Mouse (Mus musculus) kidney, embryonic 16.5 days (tissue): ENCODE results near the gene C2cd4c. TPM values are rescaled to one million over a fixed set of nuclear protein-coding genes. Genes with fewer than 3 reads are reported as not detected.

Experiments used
- ATAC-seq: fragments of 200-750 bp; cut with Nextera tagmentation; 2 replicates; pipeline ENCODE4 v1.8.0; 2017; ENCODE audit warnings: moderate TSS enrichment; ENCODE audit not compliant: low FRiP score, low TSS enrichment
- H3K27ac ChIP-seq: fragments of 300-500 bp; sonication (generic); 2 replicates; pipeline ENCODE4 v1.5.1; 2014; ENCODE audit warnings: low read length
- H3K27me3 ChIP-seq: fragments of 300-500 bp; sonication (generic); 2 replicates; pipeline ENCODE4 v1.6.1; 2014; ENCODE audit warnings: low read length, control low read depth, mixed read lengths; ENCODE audit not compliant: insufficient read depth
- H3K36me3 ChIP-seq: fragments of 300-500 bp; sonication (generic); 2 replicates; pipeline ENCODE4 v1.6.1; 2014; ENCODE audit warnings: low read length, control low read depth, mixed read lengths; ENCODE audit not compliant: insufficient read depth
- H3K4me1 ChIP-seq: fragments of 300-500 bp; sonication (generic); 2 replicates; pipeline ENCODE4 v1.6.1; 2014; ENCODE audit warnings: low read length, control low read depth, mixed read lengths; ENCODE audit not compliant: insufficient read depth
- H3K4me2 ChIP-seq: fragments of 300-500 bp; sonication (generic); replicated peaks from 2 replicates; pipeline ENCODE4 v1.6.1; 2014; ENCODE audit warnings: low read depth, low read length
- H3K4me3 ChIP-seq: fragments of 300-500 bp; sonication (generic); 2 replicates; pipeline ENCODE4 v1.5.1; 2014; ENCODE audit warnings: mild to moderate bottlenecking, low read length
- H3K9ac ChIP-seq: fragments of 300-500 bp; sonication (generic); replicated peaks from 2 replicates; pipeline ENCODE4 v1.6.1; 2014; ENCODE audit warnings: low read length
- H3K9me3 ChIP-seq: fragments of 300-500 bp; sonication (generic); 2 replicates; pipeline ENCODE4 v1.6.1; 2016; ENCODE audit warnings: low read length, control low read depth
- WGBS: fragments of 180-500 bp; shearing (Covaris S2); extraction: QIAGEN DNeasy Blood & Tissue Kit; methylation state at CpG from one replicate; pipeline ENCODE4 v1.1.7; 2014; 5-methylcytosine and 5-hydroxymethylcytosine counted together
- polyA plus RNA-seq: library from polyadenylated mRNA; unstranded; fragments of >200 nt; fragmentation: Nextera tagmentation; extraction: Ambion mirVana; gene quantifications from 2 replicates; pipeline ENCODE4 v1.2.1, GENCODE M21; 2015

C2cd4c gene
- polyA plus RNA-seq, 1 experiment from 2014 or later: 0.04 TPM

DNA sequence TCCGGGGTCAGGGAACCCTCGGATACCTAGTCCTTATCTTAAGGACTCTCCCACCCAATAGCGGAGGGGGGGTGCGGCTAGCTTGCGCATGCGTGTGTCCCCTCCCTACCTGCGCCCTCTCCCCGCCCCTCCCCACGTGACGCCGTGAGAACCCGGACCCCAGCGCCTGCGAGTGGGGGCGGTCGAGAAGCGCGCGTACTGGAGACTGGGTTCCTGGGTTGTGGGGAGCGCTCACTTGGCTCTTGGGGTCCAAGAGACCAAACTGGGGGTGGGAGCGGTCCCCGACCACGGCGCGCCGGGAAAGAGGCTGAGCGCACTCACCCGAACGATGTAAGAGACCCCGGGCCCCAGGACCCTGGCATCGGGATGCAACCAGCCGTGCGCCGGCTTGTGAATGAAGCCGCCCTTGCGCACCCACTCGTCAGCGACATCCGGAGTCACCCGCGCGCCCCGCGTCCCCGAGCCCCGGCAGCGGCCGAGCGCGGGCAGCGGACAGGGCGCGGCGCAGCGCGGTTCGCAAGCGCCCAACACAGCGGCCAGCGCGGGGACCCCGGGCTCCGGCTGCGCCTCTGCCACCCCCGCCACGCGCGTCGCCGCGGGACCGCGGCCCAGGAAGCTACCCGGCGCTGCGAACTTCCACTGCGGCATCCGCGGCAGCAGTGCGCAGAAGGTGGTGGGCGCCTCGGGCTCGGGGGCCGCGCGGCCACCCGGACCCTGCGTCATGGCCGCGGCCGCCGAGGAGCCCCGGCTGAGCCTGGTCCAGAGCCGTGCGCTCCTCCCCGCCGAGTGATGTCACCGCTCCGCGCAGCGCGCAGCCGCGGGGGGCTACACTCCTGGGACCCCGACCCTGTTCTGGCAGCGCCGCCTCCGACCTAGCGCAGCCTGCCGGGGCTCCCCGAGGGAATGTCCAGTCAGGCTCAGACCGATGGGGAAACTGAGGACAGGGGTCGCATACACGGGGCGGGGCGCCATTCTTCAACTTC lies 23.6 kb upstream of the C2cd4c start, which contains the start of gene Shc2:
Shc2 (minus strand) TSS at position 791 of the 983 bp plus-strand sequence.
- H3K9me3 ChIP-seq: no peaks in the 10 kb centered on the region
- peak within 1 kb of the TSS; percentile 81 for H3K9ac ChIP-seq
- peaks cover 15% of the 10 kb centered on the region for H3K4me1 ChIP-seq
- H3K36me3 ChIP-seq: no peaks in the 10 kb centered on the region
- H3K27ac ChIP-seq: no peak within 1 kb of the TSS
- WGBS: under 1% methylated on average over 101 of the region's 116 CpGs
- peak within 1 kb of the TSS; percentile 58 for H3K4me3 ChIP-seq
- H3K4me2 ChIP-seq: peak within 1 kb of the TSS; percentile 84
- ATAC-seq: peak; percentile 76
- peaks cover 4% of the 10 kb centered on the region for H3K27me3 ChIP-seq

DNA sequence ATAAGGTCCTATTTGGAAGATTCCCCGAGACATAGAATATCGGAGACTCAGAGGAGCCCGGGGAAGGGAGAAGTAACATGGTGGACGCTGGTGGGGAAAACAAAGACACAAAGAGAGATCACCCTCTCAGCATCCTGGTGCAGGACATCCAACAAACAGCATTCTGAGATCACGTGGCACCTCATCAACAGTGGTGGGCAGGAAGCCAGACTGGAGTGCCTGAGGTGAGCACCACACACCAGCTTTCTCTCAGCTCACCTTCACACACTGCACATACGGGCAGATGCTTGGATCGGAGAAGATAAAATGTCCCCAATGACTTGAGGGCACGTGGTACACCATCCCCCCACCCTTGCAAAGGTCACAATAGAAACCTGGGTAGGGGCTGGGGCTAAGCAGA lies 22.5 kb upstream of the C2cd4c start:
- no peak overlapping the region for H3K4me2 ChIP-seq
- no peaks in the 10 kb centered on the region for H3K36me3 ChIP-seq
- WGBS: 88% methylated on average over 8 of the region's 8 CpGs
- no peak overlapping the region for H3K4me3 ChIP-seq
- ATAC-seq: no peak
- no peak overlapping the region for H3K27ac ChIP-seq
- no peak overlapping the region for H3K9ac ChIP-seq
- peaks cover 4% of the 10 kb centered on the region for H3K27me3 ChIP-seq
- H3K4me1 ChIP-seq: peaks cover 15% of the 10 kb centered on the region
- H3K9me3 ChIP-seq: no peaks in the 10 kb centered on the region

DNA sequence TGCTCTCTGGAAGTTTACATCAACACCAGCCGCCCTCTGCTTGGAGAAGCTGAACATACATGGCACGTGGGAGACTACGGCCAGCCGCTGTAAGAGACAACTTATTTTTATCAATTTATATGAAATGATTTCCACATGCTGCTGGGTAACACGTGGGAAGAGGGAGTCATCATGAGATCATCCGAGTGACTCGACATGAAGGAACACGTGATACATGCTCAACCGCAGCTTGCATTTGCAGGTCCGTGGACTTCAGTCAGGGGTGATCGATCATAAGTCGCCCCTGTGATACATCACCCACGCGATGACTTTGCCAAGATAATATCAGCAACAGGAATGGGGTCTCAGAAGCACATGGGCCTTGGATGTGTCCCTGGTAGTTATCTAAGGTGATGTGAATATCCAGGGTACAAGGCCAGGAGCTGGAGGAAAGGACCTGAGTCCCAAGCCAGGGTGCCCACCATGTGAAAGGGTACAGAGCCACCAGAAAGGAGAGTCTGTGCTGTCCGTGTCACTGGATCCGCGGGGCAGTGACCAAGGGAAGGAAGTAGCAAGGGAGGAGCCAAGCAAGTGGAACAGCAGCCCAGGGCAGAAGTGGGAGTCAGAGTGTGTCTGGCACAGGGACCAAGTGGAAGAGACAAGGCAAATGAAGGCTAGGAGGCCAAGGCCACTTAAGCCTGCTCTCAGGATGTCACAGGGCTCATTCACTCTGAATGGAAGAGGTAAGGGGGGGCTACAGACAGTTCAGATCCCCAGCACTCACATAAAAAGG lies 19.4 kb upstream of the C2cd4c start:
- Histone ChIP-seq H3K4me2 (no peak overlapping the region), H3K36me3 (no peaks in the 10 kb centered on the region), H3K4me1 (peaks cover 7% of the 10 kb centered on the region), H3K27me3 (no peaks in the 10 kb centered on the region), H3K9ac (0 out of 2 replicates have a peak overlapping the region, but pooled peaks have one; percentile 16), H3K9me3 (no peaks in the 10 kb centered on the region), H3K27ac (0 out of 2 replicates have a peak overlapping the region, but pooled peaks have one; percentile 0), H3K4me3 (no peak overlapping the region)
- 46% methylated on average over 17 of the region's 17 CpGs for WGBS
- peak; percentile 17; the same call in 1 of the 2 replicates for ATAC-seq

DNA sequence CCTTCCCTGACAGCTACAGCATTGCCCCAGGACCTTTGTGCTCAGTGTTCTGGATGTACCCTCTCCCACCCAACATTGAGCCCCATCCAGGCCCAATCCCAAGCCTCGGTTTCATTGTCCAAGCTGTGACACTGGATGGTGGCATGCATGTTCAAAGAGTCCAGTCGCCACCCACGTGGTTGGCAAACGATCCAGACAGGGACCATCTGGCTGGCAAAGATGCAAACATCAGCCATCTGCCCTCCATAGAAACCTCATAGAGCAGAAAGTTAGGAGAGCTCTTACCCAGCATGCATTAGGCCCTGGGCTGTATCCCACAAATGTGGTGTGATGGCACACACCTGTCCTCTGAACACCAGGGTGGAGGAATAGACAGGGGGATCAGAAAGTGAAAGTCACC lies 17.6 kb upstream of the C2cd4c start:
- no peak overlapping the region for H3K4me3 ChIP-seq
- H3K36me3 ChIP-seq: no peaks in the 10 kb centered on the region
- 75% methylated on average over 4 of the region's 4 CpGs for WGBS
- no peaks in the 10 kb centered on the region for H3K27me3 ChIP-seq
- H3K9me3 ChIP-seq: no peaks in the 10 kb centered on the region
- peaks cover 3% of the 10 kb centered on the region; the same call in 1 of the 2 replicates for H3K4me1 ChIP-seq
- H3K4me2 ChIP-seq: no peak overlapping the region
- no peak overlapping the region for H3K27ac ChIP-seq
- H3K9ac ChIP-seq: no peak overlapping the region
- ATAC-seq: no peak

DNA sequence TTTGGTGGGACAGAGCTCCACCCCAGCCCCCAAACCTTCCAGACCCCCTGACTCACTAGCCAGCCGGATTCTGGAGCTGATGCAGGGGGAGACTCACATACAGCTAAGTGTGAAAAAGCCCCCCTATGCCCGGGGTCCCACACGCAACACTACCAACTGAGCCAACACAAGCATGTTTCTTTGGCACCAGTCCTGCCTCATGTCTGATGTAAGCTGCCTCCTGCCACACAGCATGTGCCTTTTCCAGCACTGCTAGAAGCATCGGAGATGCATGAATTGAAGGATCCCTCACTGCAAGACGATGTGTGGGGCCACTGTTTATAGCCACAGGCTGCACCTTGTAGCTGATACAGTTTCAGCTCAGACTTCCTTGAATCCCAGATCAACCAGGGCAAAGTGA lies 14.6 kb upstream of the C2cd4c start:
- Histone ChIP-seq H3K4me1 (no peaks in the 10 kb centered on the region; the same call in 1 of the 2 replicates), H3K27ac (no peak overlapping the region), H3K9me3 (no peaks in the 10 kb centered on the region), H3K4me3 (no peak overlapping the region), H3K27me3 (no peaks in the 10 kb centered on the region), H3K9ac (no peak overlapping the region), H3K4me2 (no peak overlapping the region), H3K36me3 (no peaks in the 10 kb centered on the region)
- 83% methylated on average over 5 of the region's 5 CpGs for WGBS
- ATAC-seq: no peak

DNA sequence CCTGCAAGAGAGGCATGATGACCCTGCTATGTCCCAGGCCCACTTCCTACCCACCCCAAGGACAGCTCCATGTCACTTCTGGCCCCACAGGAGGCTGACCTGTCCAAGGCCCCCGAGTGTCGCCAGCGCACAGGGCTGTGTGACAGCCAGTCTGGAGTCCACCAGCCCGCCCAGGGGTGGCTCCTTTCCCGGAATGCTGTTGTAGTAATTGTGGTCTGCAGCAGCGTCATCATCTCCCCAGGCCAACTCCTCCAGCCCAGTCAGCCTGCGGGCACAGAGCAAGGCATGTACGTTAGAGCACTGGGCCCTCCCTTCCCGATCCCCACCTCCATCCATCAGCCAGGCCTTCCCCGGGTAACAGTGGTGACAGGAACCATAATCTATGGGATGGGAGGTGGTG lies 12.3 kb upstream of the C2cd4c start:
- WGBS: 82% methylated on average over 10 of the region's 10 CpGs

DNA sequence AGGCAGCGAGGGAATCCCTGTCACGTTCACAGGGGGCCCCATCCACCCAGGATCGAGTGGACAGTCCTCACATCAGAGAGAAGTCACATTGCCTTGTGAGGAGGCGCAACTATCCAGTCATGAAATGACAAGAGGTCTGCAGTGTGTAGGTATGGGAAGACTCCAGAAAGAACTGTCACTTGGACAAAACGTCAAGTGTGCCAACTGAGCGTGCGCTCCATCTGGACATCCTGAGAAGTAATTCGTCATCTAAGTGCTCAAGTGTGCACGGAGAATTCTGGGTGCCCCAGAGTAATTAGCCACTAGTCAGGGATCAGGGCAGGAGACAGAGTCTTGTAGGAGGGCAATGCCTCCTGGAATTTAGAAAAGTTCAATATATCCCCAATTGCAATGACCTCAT lies 11.6 kb upstream of the C2cd4c start:
- Histone ChIP-seq H3K4me1 (peaks cover 2% of the 10 kb centered on the region; the same call in 1 of the 2 replicates), H3K9me3 (no peaks in the 10 kb centered on the region), H3K9ac (no peak overlapping the region), H3K36me3 (no peaks in the 10 kb centered on the region), H3K27me3 (no peaks in the 10 kb centered on the region), H3K4me2 (no peak overlapping the region), H3K27ac (no peak overlapping the region), H3K4me3 (no peak overlapping the region)
- ATAC-seq: no peak
- WGBS: 76% methylated on average over 9 of the region's 9 CpGs

More for the DNA sequence above, 12.3 kb upstream of the C2cd4c start:
- H3K27ac ChIP-seq: no peak overlapping the region
- H3K36me3 ChIP-seq: no peaks in the 10 kb centered on the region
- no peak overlapping the region for H3K4me3 ChIP-seq
- no peak for ATAC-seq
- no peaks in the 10 kb centered on the region for H3K9me3 ChIP-seq
- no peak overlapping the region for H3K9ac ChIP-seq
- no peak overlapping the region for H3K4me2 ChIP-seq
- H3K27me3 ChIP-seq: no peaks in the 10 kb centered on the region
- H3K4me1 ChIP-seq: no peaks in the 10 kb centered on the region

DNA sequence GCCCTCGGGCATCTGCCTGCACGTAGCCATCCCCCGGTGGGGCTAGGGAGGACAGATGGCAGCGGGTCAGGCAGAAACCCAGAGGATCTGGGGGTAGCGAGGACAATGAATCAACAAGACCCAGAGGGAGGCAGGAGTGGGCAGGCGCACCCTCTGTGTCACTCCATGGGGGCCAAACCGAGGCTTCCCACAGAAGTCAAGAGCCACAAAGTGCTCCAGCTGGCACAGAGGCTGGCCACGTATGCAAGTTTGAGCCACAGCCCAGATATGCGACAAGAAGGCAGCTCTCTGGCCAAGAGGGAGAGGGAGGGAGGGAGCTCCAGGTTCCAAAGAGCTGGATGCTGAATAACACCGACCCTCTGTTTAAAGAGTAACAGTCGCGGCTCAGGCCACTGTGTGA lies 10.1 kb upstream of the C2cd4c start:
- 78% methylated on average over 12 of the region's 12 CpGs for WGBS
- no peaks in the 10 kb centered on the region for H3K27me3 ChIP-seq
- H3K4me1 ChIP-seq: peaks cover 3% of the 10 kb centered on the region; the same call in 1 of the 2 replicates
- H3K27ac ChIP-seq: no peak overlapping the region
- no peak overlapping the region for H3K9ac ChIP-seq
- H3K4me2 ChIP-seq: no peak overlapping the region
- no peaks in the 10 kb centered on the region for H3K36me3 ChIP-seq
- no peak overlapping the region for H3K4me3 ChIP-seq
- ATAC-seq: no peak
- H3K9me3 ChIP-seq: no peaks in the 10 kb centered on the region

DNA sequence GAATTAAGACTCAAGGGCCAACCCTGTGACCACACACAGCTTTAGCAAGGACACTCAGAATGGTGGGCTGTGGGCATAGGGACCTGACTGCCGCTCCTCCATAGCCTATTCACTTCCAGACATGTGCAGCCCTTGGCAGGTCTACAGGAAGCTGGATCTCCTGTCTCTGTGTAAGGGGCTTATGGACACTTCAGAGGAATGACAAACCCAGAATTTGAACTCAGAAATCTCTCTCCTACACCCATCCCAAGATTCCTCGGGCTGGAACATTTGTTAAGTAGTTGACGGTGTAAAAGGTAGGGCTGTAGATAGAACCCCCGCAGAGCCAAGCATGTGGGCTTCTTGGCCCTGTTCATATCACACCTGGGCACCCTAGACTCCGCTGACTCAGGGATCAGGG lies 2.6 kb upstream of the C2cd4c start:
- no peak overlapping the region for H3K4me2 ChIP-seq
- H3K9me3 ChIP-seq: no peaks in the 10 kb centered on the region
- no peak overlapping the region for H3K27ac ChIP-seq
- H3K4me1 ChIP-seq: peaks cover 26% of the 10 kb centered on the region
- H3K4me3 ChIP-seq: no peak overlapping the region
- H3K36me3 ChIP-seq: no peaks in the 10 kb centered on the region
- peaks cover 22% of the 10 kb centered on the region for H3K27me3 ChIP-seq
- WGBS: 90% methylated on average over 5 of the region's 5 CpGs
- no peak overlapping the region for H3K9ac ChIP-seq
- ATAC-seq: no peak
